Mouse (Mus musculus) bone marrow, adult 2 months (tissue): Measurements from ENCODE around the gene Eps8.

Source experiments
- CTCF ChIP-seq: fragments of 200-500 bp; IDR thresholded peaks from 2 replicates; pipeline ENCODE4 v1.5.1; 2011; ENCODE audit warnings: low read length, control low read depth; ENCODE audit not compliant: control insufficient read depth, insufficient read depth
- POLR2A ChIP-seq: fragments of 200-500 bp; IDR thresholded peaks from 2 replicates; pipeline ENCODE4 v1.6.1; 2011; ENCODE audit warnings: low read depth, mild to moderate bottlenecking, control low read depth, low read length, borderline replicate concordance; ENCODE audit not compliant: control insufficient read depth

DNA sequence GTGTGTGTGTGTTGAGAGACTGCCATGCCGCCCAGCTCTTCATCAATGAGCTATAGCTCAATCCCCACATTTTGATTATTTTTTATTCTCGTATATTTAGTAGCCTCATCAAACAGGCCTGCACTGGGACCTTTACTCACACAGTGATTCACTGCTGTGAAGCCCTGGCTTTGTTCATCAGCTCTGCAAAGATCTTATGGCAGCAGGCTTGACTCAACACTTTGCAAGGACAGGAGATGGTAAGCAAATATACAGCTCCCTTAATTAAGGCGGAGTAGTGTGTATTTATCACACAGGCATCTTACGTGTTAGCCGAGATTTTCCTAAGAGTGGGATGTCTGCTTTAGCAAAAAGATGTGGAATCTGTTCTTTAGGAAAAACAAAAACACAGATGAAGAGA is 74.2 kb downstream of the Eps8 start:
- TF ChIP-seq CTCF (no peak), POLR2A (no peak)
